Mouse (Mus musculus): Measurements from ENCODE around the gene Gm4869.
A peak's percentile ranks its signal among the peaks of the same experiment; 100 is the strongest.

Gm4869 gene

GRCm38 (mm10) chr5:140464943-140465342, 19.5 kb downstream of the Gm4869 start:
- no peak for DNase-seq (ENCODE audit: low spot score in 2 of 2)

GRCm38 (mm10) chr5:140472336-140472735, 26.9 kb downstream of the Gm4869 start:
- DNase-seq (ENCODE audit: low spot score in 2 of 2), result no peak

DNA sequence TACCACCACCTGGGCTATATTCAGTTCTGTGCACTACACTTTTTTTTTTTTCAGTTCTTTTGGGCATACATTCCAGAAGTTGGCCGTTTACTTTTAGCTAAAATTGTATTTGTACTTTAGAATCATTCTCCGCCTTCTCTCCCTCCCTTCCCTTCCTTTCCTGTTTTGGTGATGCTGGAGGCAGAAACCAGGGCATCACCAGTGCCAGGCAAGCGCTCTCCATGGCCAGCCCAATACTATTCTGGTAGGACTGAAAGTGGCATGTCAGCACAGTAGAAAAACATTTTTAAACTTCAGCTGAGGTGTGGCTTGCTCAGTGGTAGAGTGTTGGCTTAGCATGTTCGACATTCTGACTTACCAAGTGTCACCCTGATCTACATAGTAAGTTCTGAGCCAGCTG, 36.0 kb downstream of the Gm4869 start:
- no peak for DNase-seq (ENCODE audit: low spot score in 2 of 2)

DNA sequence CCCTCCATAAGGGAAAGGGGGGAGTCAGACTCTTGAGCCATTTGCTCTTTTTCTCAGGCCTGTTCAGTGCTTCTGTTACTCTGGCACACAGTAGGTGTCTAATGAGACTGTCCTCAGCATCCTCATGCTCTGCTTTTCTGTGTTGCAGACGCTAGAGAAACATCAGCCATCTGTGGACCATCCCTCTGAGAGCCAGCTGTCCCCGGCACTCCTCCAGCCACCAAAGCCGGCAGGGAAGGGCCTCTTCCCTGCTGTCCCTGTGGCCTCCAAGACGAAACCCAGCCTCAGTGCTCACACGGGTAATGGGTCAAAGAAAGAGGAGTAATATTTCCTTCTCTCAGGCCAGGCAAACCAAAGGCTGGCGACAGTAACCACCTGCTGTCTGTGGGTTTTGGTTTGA, 45.7 kb downstream of the Gm4869 start:
- DNase-seq (ENCODE audit: low spot score in 2 of 2), result no peak

- no peak for DNase-seq (ENCODE audit: low spot score in 2 of 2)
These were observed 47.3 kb downstream of the Gm4869 start for GRCm38 (mm10) chr5:140492684-140493233.

GRCm38 (mm10) chr5:140498176-140498575, 52.7 kb downstream of the Gm4869 start:
- DNase-seq (ENCODE audit: low spot score in 2 of 2), result no peak

DNA sequence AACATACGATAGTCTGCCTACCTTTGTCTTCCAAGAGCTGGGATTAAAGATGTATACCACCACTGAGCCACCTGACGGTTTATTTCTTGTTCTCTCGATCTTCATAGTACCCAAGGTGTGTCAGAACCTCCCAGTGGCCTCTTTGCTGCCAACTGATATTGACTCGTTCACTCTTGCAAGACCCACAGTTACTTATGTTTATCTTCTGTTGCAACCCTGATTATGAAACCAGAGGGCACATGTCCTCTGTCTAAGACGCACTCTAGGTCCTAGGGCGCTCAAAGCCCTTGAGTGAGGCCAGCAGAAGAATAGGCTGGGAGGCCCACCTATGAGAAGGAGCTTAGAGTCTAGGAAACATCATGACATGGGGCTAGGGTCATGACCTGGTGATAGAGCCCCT, 55.3 kb downstream of the Gm4869 start:
- no peak for DNase-seq (ENCODE audit: low spot score in 2 of 2)

- no peak for DNase-seq (ENCODE audit: low spot score in 2 of 2)
These were observed 56.8 kb downstream of the Gm4869 start for GRCm38 (mm10) chr5:140501982-140502836.

GRCm38 (mm10) chr5:140502925-140503324, 57.5 kb downstream of the Gm4869 start:
- DNase-seq (ENCODE audit: low spot score in 2 of 2), result peak; percentile 63 to 76

DNA sequence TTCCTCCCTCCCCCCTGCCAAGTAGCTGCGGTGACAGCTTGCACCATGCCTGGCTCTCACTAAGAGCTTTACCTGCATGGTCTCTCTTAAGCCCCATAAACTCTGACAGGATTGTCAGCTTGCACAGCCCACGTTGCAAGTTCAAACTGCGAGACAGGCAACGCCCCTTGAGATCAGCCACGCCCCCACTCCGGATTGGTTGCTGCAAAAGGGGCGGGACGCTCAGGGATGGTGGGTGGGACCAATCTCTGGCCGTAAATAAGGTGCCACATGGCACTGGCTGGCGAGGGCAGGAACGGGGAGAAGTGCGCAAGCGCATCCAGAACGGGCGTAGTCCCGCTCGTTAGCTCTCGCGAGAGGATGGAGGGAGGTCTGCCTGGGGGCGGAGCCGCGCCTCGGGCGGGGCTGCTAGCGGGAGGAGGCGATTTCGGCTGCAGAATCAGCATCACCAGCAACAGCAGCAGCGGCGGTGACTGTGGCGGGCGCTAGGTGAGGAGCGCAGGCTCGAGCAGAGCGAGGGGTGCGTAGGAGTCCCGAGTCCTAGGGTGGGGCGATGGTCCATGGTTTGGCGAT, 59.8 kb downstream of the Gm4869 start, which contains the start of gene Chst12:
Gene Chst12 (plus strand): TSS at position 343 of the 573 bp plus-strand sequence.
- peak; percentile 99 for DNase-seq (ENCODE audit: low spot score in 2 of 2)

- DNase-seq (ENCODE audit: low spot score in 2 of 2), result no peak
These were observed 60.8 kb downstream of the Gm4869 start for GRCm38 (mm10) chr5:140506096-140506794.

- DNase-seq (ENCODE audit: low spot score in 2 of 2), result no peak
These were observed 62.2 kb downstream of the Gm4869 start for GRCm38 (mm10) chr5:140507466-140508208.

DNA sequence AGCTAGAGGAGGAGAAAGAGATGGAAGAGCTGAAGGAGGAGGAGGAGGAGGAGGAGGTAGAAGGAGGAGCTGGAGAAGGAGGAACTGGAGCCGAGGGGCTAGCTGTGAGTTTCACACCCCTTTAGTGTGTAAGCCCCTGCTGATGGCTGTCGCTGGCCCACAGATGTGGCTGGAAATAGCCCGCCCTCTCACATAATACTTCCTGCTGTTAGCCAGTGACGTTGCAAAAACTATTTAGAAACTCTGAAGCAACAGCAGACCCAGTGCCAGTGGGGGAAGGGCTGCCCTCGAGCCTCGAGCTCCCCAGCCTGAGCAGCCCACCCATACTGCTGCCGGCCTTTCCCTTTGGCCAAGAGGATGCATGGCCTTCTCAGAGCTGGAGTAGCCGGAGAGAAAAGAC, 63.2 kb downstream of the Gm4869 start:
- DNase-seq (ENCODE audit: low spot score in 2 of 2), result no peak

- no peak for DNase-seq (ENCODE audit: low spot score in 2 of 2)
These were observed 63.8 kb downstream of the Gm4869 start for GRCm38 (mm10) chr5:140509204-140509603.

GRCm38 (mm10) chr5:140510012-140511000, 64.9 kb downstream of the Gm4869 start:
- no peak for DNase-seq (ENCODE audit: low spot score in 2 of 2)

DNA sequence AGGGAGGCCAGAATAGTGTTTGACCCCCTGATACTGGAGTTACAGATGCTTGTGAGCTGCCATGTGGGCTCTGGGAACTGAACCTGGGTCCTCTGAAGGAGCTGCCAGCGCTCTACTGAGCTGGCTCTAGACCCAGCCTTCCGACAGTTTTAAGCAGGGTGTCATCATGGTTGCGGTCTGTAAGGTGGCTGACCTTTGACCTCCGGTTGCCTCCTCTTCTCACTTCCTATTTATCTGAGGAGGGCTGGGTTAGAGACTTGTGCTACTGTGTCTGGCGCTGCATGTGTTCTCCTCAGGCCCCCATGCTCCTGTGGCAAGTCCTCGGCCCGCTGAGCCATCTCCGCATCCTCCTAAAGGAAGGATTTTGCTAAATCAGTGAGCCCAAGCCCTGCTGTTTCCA, 68.5 kb downstream of the Gm4869 start:
- DNase-seq (ENCODE audit: low spot score in 2 of 2), result no peak

- no peak for DNase-seq (ENCODE audit: low spot score in 2 of 2)
These were observed 69.5 kb downstream of the Gm4869 start for GRCm38 (mm10) chr5:140514799-140515486.

DNA sequence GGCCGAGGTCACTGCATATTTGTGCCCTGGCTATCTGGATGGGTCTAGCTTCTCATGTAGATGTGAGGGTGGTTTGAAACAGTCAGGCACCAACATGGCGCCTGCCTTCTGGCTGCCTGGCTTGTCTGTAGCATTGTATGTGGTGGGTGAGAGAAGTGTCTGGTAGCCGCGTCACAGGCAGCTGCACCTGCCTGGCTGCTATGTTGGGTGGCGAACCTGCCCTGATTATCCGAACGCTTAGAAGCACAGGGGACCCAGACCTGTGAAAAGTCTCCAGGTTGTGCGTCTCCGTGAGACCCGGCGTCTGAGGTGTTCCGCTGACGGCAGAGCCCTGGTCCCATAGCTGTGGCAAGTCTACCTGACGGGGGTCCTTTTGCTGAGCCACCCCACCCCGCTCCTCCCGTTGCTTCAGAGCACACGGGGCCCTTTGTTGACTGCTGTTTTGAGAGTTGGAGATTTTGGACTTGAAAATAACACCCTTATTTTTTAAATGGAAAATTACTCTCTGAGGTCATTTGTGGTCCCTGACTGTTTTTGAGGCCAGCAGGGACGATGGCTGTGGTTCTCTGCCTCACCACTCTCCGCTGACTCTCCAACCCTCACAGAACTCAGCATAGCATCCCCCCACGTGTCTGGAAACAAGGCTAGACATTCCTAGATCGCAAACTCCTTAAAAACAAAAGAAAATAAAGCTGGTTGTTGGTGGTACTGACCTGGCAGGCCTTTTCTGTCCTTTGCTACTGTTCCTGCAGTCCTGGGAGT, 71.9 kb downstream of the Gm4869 start:
- no peak for DNase-seq (ENCODE audit: low spot score in 2 of 2)

GRCm38 (mm10) chr5:140517921-140518230, 72.4 kb downstream of the Gm4869 start:
- DNase-seq (ENCODE audit: low spot score in 2 of 2), result no peak
